Mouse (Mus musculus) heart, embryonic 12.5 days (tissue): ENCODE measurements at regions not wholly inside any gene's neighbourhood (a gene's known extent, or its start where the extent isn't known, plus 50 kb on each side); places are given as distances from the start of the nearest gene placed in this dataset.

ENCODE experiments used
- ATAC-seq: fragments of 200-750 bp; cut with Nextera tagmentation; 2 replicates; pipeline ENCODE4 v1.8.0; 2017; ENCODE audit warnings: moderate TSS enrichment, moderate library complexity; ENCODE audit not compliant: insufficient number of reproducible peaks, low FRiP score
- H3K27ac ChIP-seq: fragments of 300-500 bp; sonication (generic); 2 replicates; pipeline ENCODE4 v1.5.1; 2016; ENCODE audit warnings: mild to moderate bottlenecking, moderate library complexity; ENCODE audit not compliant: poor library complexity, severe bottlenecking
- H3K27me3 ChIP-seq: fragments of 300-500 bp; sonication (generic); replicated peaks from 2 replicates; pipeline ENCODE4 v1.6.1; 2016; ENCODE audit warnings: mild to moderate bottlenecking, moderate library complexity
- H3K36me3 ChIP-seq: fragments of 300-500 bp; sonication (generic); 2 replicates; pipeline ENCODE4 v1.6.1; 2016; ENCODE audit warnings: mild to moderate bottlenecking, moderate library complexity
- H3K4me1 ChIP-seq: fragments of 300-500 bp; sonication (generic); replicated peaks from 2 replicates; pipeline ENCODE4 v1.6.1; 2016; ENCODE audit warnings: mild to moderate bottlenecking
- H3K4me2 ChIP-seq: fragments of 300-500 bp; sonication (generic); 2 replicates; pipeline ENCODE4 v1.6.1; 2016; ENCODE audit warnings: mild to moderate bottlenecking, moderate library complexity
- H3K4me3 ChIP-seq: fragments of 300-500 bp; sonication (generic); 2 replicates; pipeline ENCODE4 v1.5.1; 2016; ENCODE audit warnings: mild to moderate bottlenecking
- H3K9ac ChIP-seq: fragments of 300-500 bp; sonication (generic); 2 replicates; pipeline ENCODE4 v1.6.1; 2016; ENCODE audit warnings: mild to moderate bottlenecking, moderate library complexity
- H3K9me3 ChIP-seq: fragments of 300-500 bp; sonication (generic); replicated peaks from 2 replicates; pipeline ENCODE4 v1.6.1; 2016; ENCODE audit warnings: mild to moderate bottlenecking, moderate library complexity
- WGBS: fragments of 180-500 bp; shearing (Covaris S2); methylation state at CpG from one replicate; pipeline ENCODE4 v1.1.7; 2016; 5-methylcytosine and 5-hydroxymethylcytosine counted together

GRCm38 (mm10) chr2:169191974-169192373 lies 236.6 kb upstream of the Zfp64 start:
- H3K4me1 ChIP-seq: no peaks in the 10 kb centered on the region
- WGBS: 84% methylated on average over 7 of the region's 7 CpGs

GRCm38 (mm10) chr2:169191465-169191864 lies 236.1 kb upstream of the Zfp64 start:
- Histone ChIP-seq H3K9me3 (no peaks in the 10 kb centered on the region), H3K4me1 (no peaks in the 10 kb centered on the region), H3K4me3 (no peak overlapping the region), H3K36me3 (no peaks in the 10 kb centered on the region), H3K4me2 (no peak overlapping the region), H3K9ac (no peak overlapping the region), H3K27me3 (0 out of 2 replicates have a peak, but pooled peaks cover 5% of the 10 kb centered on the region), H3K27ac (no peak overlapping the region)
- no peak for ATAC-seq
- 74% methylated on average over 10 of the region's 10 CpGs for WGBS

More at GRCm38 (mm10) chr2:169191974-169192373, 236.6 kb upstream of the Zfp64 start:
- Histone ChIP-seq H3K27me3 (0 out of 2 replicates have a peak, but pooled peaks cover 5% of the 10 kb centered on the region), H3K4me3 (no peak overlapping the region), H3K4me2 (no peak overlapping the region), H3K9me3 (no peaks in the 10 kb centered on the region), H3K27ac (no peak overlapping the region), H3K9ac (no peak overlapping the region), H3K36me3 (no peaks in the 10 kb centered on the region)
- no peak for ATAC-seq

GRCm38 (mm10) chr2:169177565-169177964 lies 222.2 kb upstream of the Zfp64 start:
- Histone ChIP-seq H3K36me3 (no peaks in the 10 kb centered on the region), H3K4me2 (no peak overlapping the region), H3K27me3 (no peaks in the 10 kb centered on the region), H3K9me3 (peaks cover 3% of the 10 kb centered on the region; the same call in 1 of the 2 replicates), H3K27ac (no peak overlapping the region), H3K9ac (no peak overlapping the region), H3K4me1 (no peaks in the 10 kb centered on the region), H3K4me3 (no peak overlapping the region)
- no peak for ATAC-seq
- WGBS: 67% methylated on average over 3 of the region's 3 CpGs

GRCm38 (mm10) chr2:169168795-169169194 lies 213.4 kb upstream of the Zfp64 start:
- Histone ChIP-seq H3K4me2 (no peak overlapping the region), H3K27me3 (no peaks in the 10 kb centered on the region; the same call in 1 of the 2 replicates), H3K9ac (no peak overlapping the region), H3K36me3 (no peaks in the 10 kb centered on the region), H3K9me3 (peaks cover 6% of the 10 kb centered on the region; the same call in 1 of the 2 replicates), H3K4me1 (no peaks in the 10 kb centered on the region), H3K27ac (no peak overlapping the region), H3K4me3 (no peak overlapping the region)
- ATAC-seq: no peak
- WGBS: 72% methylated on average over 5 of the region's 5 CpGs

- Histone ChIP-seq H3K27ac (no peak overlapping the region), H3K36me3 (no peaks in the 10 kb centered on the region), H3K4me1 (no peaks in the 10 kb centered on the region), H3K27me3 (no peaks in the 10 kb centered on the region; the same call in 1 of the 2 replicates), H3K9me3 (peaks cover 6% of the 10 kb centered on the region; the same call in 1 of the 2 replicates), H3K4me2 (no peak overlapping the region), H3K4me3 (no peak overlapping the region), H3K9ac (no peak overlapping the region)
- no peak for ATAC-seq
- WGBS: 91% methylated on average over 6 of the region's 6 CpGs
These were observed 213.0 kb upstream of the Zfp64 start for GRCm38 (mm10) chr2:169168376-169168775.

- no peak overlapping the region for H3K9ac ChIP-seq
- WGBS: 63% methylated on average over 8 of the region's 8 CpGs
- no peaks in the 10 kb centered on the region for H3K36me3 ChIP-seq
- no peaks in the 10 kb centered on the region for H3K9me3 ChIP-seq
- no peaks in the 10 kb centered on the region; the same call in 1 of the 2 replicates for H3K27me3 ChIP-seq
- ATAC-seq: no peak
- no peak overlapping the region for H3K4me3 ChIP-seq
- no peak overlapping the region for H3K4me2 ChIP-seq
- H3K4me1 ChIP-seq: 0 out of 2 replicates have a peak, but pooled peaks cover 5% of the 10 kb centered on the region
- H3K27ac ChIP-seq: no peak overlapping the region
These were observed 206.3 kb upstream of the Zfp64 start for GRCm38 (mm10) chr2:169161651-169162050.

GRCm38 (mm10) chr2:169158760-169159159 lies 203.4 kb upstream of the Zfp64 start:
- no peak overlapping the region for H3K9ac ChIP-seq
- 67% methylated on average over 11 of the region's 11 CpGs for WGBS
- H3K4me2 ChIP-seq: no peak overlapping the region; the same call in 1 of the 2 replicates
- no peaks in the 10 kb centered on the region for H3K9me3 ChIP-seq
- ATAC-seq: no peak
- H3K27ac ChIP-seq: no peak overlapping the region
- no peak overlapping the region for H3K4me3 ChIP-seq
- no peaks in the 10 kb centered on the region; the same call in 1 of the 2 replicates for H3K27me3 ChIP-seq
- H3K36me3 ChIP-seq: no peaks in the 10 kb centered on the region
- H3K4me1 ChIP-seq: 0 out of 2 replicates have a peak, but pooled peaks cover 5% of the 10 kb centered on the region

- ATAC-seq: no peak
- no peak overlapping the region for H3K4me3 ChIP-seq
- no peaks in the 10 kb centered on the region for H3K9me3 ChIP-seq
- H3K4me1 ChIP-seq: 0 out of 2 replicates have a peak, but pooled peaks cover 5% of the 10 kb centered on the region
- no peaks in the 10 kb centered on the region; the same call in 1 of the 2 replicates for H3K27me3 ChIP-seq
- no peaks in the 10 kb centered on the region for H3K36me3 ChIP-seq
- H3K4me2 ChIP-seq: no peak overlapping the region; the same call in 1 of the 2 replicates
- H3K9ac ChIP-seq: no peak overlapping the region
- 59% methylated on average over 17 of the region's 17 CpGs for WGBS
- no peak overlapping the region for H3K27ac ChIP-seq
These were observed 202.8 kb upstream of the Zfp64 start for GRCm38 (mm10) chr2:169158005-169158673.

GRCm38 (mm10) chr2:169156908-169157307 lies 201.5 kb upstream of the Zfp64 start:
- Histone ChIP-seq H3K36me3 (no peaks in the 10 kb centered on the region), H3K4me2 (no peak overlapping the region), H3K9ac (no peak overlapping the region), H3K4me3 (no peak overlapping the region), H3K27me3 (no peaks in the 10 kb centered on the region; the same call in 1 of the 2 replicates), H3K9me3 (no peaks in the 10 kb centered on the region), H3K27ac (no peak overlapping the region), H3K4me1 (0 out of 2 replicates have a peak, but pooled peaks cover 5% of the 10 kb centered on the region)
- 55% methylated on average over 8 of the region's 8 CpGs for WGBS
- ATAC-seq: no peak

- H3K36me3 ChIP-seq: no peaks in the 10 kb centered on the region
- H3K4me3 ChIP-seq: no peak overlapping the region
- no peak overlapping the region for H3K4me2 ChIP-seq
- 75% methylated on average over 12 of the region's 12 CpGs for WGBS
- H3K9ac ChIP-seq: no peak overlapping the region
- no peak for ATAC-seq
- 0 out of 2 replicates have a peak, but pooled peaks cover 5% of the 10 kb centered on the region for H3K4me1 ChIP-seq
- no peak overlapping the region for H3K27ac ChIP-seq
- peaks cover 4% of the 10 kb centered on the region; the same call in 1 of the 2 replicates for H3K27me3 ChIP-seq
- H3K9me3 ChIP-seq: no peaks in the 10 kb centered on the region
These were observed 199.5 kb upstream of the Zfp64 start for GRCm38 (mm10) chr2:169154881-169155280.

- ATAC-seq: no peak
- Histone ChIP-seq H3K4me1 (no peaks in the 10 kb centered on the region), H3K27me3 (peaks cover 9% of the 10 kb centered on the region), H3K4me3 (no peak overlapping the region), H3K9me3 (no peaks in the 10 kb centered on the region), H3K4me2 (no peak overlapping the region), H3K27ac (no peak overlapping the region), H3K36me3 (no peaks in the 10 kb centered on the region), H3K9ac (no peak overlapping the region)
- WGBS: 71% methylated on average over 7 of the region's 7 CpGs
These were observed 192.3 kb upstream of the Zfp64 start for GRCm38 (mm10) chr2:169147655-169148054.
